Mouse (Mus musculus) macrophage (primary cell): ENCODE results near the gene Nedd4. TPM values are rescaled to one million over a fixed set of nuclear protein-coding genes. Genes with fewer than 3 reads are reported as not detected.
A peak's percentile ranks its signal among the peaks of the same experiment; 100 is the strongest.

Experiments
- H3K27ac ChIP-seq: fragments of 350-480 bp; formaldehyde crosslinking; 2 replicates; pipeline ENCODE4 v1.9.0; 2021
- H3K36me3 ChIP-seq: fragments of 350-480 bp; formaldehyde crosslinking; 2 replicates; pipeline ENCODE4 v1.9.0; 2021; ENCODE audit errors: inconsistent target
- H3K4me3 ChIP-seq: fragments of 350-480 bp; formaldehyde crosslinking; 2 replicates; pipeline ENCODE4 v1.9.0; 2021; ENCODE audit errors: inconsistent target
- H3K79me2 ChIP-seq: fragments of 350-480 bp; formaldehyde crosslinking; 2 replicates; pipeline ENCODE4 v1.9.0; 2021; ENCODE audit errors: inconsistent target
- WGBS: methylation state at CpG from one replicate; pipeline ENCODE4 v1.1.7; 2026; ENCODE audit warnings: inconsistent platforms; ENCODE audit not compliant: missing documents; 5-methylcytosine and 5-hydroxymethylcytosine counted together
- polyA plus RNA-seq: library from polyadenylated mRNA; stranded (reverse); fragments of 250-400 nt; gene quantifications from 3 replicates; pipeline ENCODE4 v1.2.4, GENCODE M21; 2018; ENCODE audit warnings: inconsistent platforms

Nedd4 gene
- polyA plus RNA-seq, 1 experiment from 2014 or later: 0.77 TPM

- Histone ChIP-seq H3K36me3 (no peaks in the 10 kb centered on the region), H3K4me3 (peak overlapping the region; percentile 6; the same call in 1 of the 2 replicates), H3K79me2 (no peaks in the 10 kb centered on the region), H3K27ac (no peak overlapping the region)
- 3% methylated on average over 9 of the region's 9 CpGs for WGBS
These were observed 135.0 kb downstream of the Nedd4 start for GRCm38 (mm10) chr9:72797136-72797621.

Other genes starting within 250 kb of the Nedd4 start
- 2.2 to 2.7 TPM in 2 of 3 replicates, not detected in the other for gene Mns1, start 224.3 kb upstream of the Nedd4 start, polyA plus RNA-seq
- 1.00 to 1.4 TPM (median 1.1 TPM) in 3 replicates for gene Tex9, start 170.1 kb upstream of the Nedd4 start, polyA plus RNA-seq
- gene Rfx7, start 130.1 kb upstream of the Nedd4 start, polyA plus RNA-seq: 9.5 to 10.6 TPM (median 10.1 TPM) in 3 replicates
- gene Prtg, start 144.5 kb downstream of the Nedd4 start, polyA plus RNA-seq: not detected in 3 replicates